In genomic region chrX:142829866-142830470, GRCm38 (mm10) we compare ENCODE assay signal across 29 mouse cellular contexts.
DNase-seq lines count a peak whose midpoint lies in the region; ATAC-seq and TF ChIP-seq lines count a peak whose summit lies in the region.
"Had no signal": no experiment of that assay in that cellular context is flagged by ENCODE, and none has a peak within 500 bp of the region (broad histone marks: within the 10 kb centered on the region; RNA-seq: fewer than 3 reads in every experiment).

No protein-coding gene starts in this region.

- H3K4me2 ChIP-seq in heart, embryonic 16.5 days (ENCODE audit: low read depth, low read length), result no peak overlapping the region
- no peak overlapping the region for H3K4me2 ChIP-seq in heart, embryonic 11.5 days
- no peak overlapping the region for H3K4me2 ChIP-seq in forebrain, embryonic 12.5 days
- no peak overlapping the region for H3K4me2 ChIP-seq in lung, postnatal 0 days (replicated peaks; ENCODE audit: low read depth, low read length)
- H3K4me2 ChIP-seq: embryonic facial prominence, embryonic 12.5 days; hindbrain, embryonic 15.5 days; limb, embryonic 12.5 days; liver, embryonic 15.5 days; lung, embryonic 15.5 days; stomach, embryonic 15.5 days had no signal

- DNase-seq in testis, postnatal 10 days (ENCODE audit: low spot score), result no peak
- no peak for DNase-seq in lung, postnatal 0 days (ENCODE audit: low spot score)
- DNase-seq: cerebellum, adult 8-10 months; cerebellum, postnatal 36 days; gastrocnemius, adult 2 months; gastrocnemius, postnatal 36 days; kidney, adult 11 months; kidney, postnatal 14 days; layer of hippocampus, adult 9-11 months; lung, postnatal 36 days; midbrain, embryonic 14.5 days; thymus, postnatal 4 days had no signal

- TF ChIP-seq CTCF in testis, adult 2 months (IDR thresholded peaks at IDR 0.05; ENCODE audit: control insufficient read depth, insufficient read depth, insufficient replicate concordance, low read depth, low read length), result no peak
- TF ChIP-seq CTCF in lung, postnatal 0 days (IDR thresholded peaks at IDR 0.05), result no peak

- no peak for ATAC-seq in heart, embryonic 16.5 days (replicated peaks; ENCODE audit: extremely low read depth, insufficient read depth, low FRiP score)
- ATAC-seq in heart, embryonic 11.5 days (replicated peaks; ENCODE audit: insufficient number of reproducible peaks, low FRiP score, low TSS enrichment), result no peak
- ATAC-seq in megakaryocyte progenitor cell, adult 5-6 weeks (replicated peaks; ENCODE audit: poor library complexity), result peak; percentile 38
- ATAC-seq in forebrain, embryonic 12.5 days (ENCODE audit: low FRiP score), result no peak
- no peak for ATAC-seq in lung, postnatal 0 days
- ATAC-seq: forebrain, embryonic 16.5 days; inflammation-experienced regulatory T-cells, adult 6 months; Patski had no signal

- no peak for TF ChIP-seq POLR2A in testis, adult 2 months (IDR thresholded peaks at IDR 0.05; ENCODE audit: control insufficient read depth, low read depth, low read length)

- no peak for TF ChIP-seq EP300 in lung, postnatal 0 days (IDR thresholded peaks at IDR 0.05)

- H3K27me3 ChIP-seq in heart, embryonic 16.5 days (ENCODE audit: control insufficient read depth, insufficient read depth, low read length), result no peaks in the 10 kb centered on the region
- no peaks in the 10 kb centered on the region; the same call in 1 of the 2 replicates for H3K27me3 ChIP-seq in heart, embryonic 11.5 days (ENCODE audit: control insufficient read depth, insufficient read depth, low read length)
- no peaks in the 10 kb centered on the region for H3K27me3 ChIP-seq in testis, adult 2 months (ENCODE audit: control insufficient read depth, insufficient read depth, low read length)
- H3K27me3 ChIP-seq in forebrain, embryonic 12.5 days, result peaks cover 6% of the 10 kb centered on the region; the same call in 1 of the 2 replicates
- no peaks in the 10 kb centered on the region for H3K27me3 ChIP-seq in lung, postnatal 0 days (replicated peaks; ENCODE audit: insufficient read depth, low read length)
- H3K27me3 ChIP-seq: CH12.LX; embryonic facial prominence, embryonic 12.5 days; hindbrain, embryonic 15.5 days; liver, embryonic 15.5 days; lung, embryonic 15.5 days; stomach, embryonic 15.5 days had no signal

- no peak overlapping the region for H3K4me3 ChIP-seq in heart, embryonic 16.5 days (ENCODE audit: low read length)
- H3K4me3 ChIP-seq in heart, embryonic 11.5 days (ENCODE audit: low read depth, low read length), result no peak overlapping the region
- no peak overlapping the region for H3K4me3 ChIP-seq in testis, adult 2 months (ENCODE audit: control insufficient read depth, low read depth, low read length)
- H3K4me3 ChIP-seq in forebrain, embryonic 12.5 days (replicated peaks), result no peak overlapping the region
- H3K4me3 ChIP-seq in lung, postnatal 0 days (ENCODE audit: low read depth, low read length), result no peak overlapping the region
- H3K4me3 ChIP-seq: embryonic facial prominence, embryonic 12.5 days; gastrocnemius, adult 2 months; hindbrain, embryonic 10.5 days; hindbrain, embryonic 15.5 days; limb, embryonic 12.5 days; liver, embryonic 15.5 days; lung, embryonic 15.5 days; megakaryocyte, embryonic 14.5 days; stomach, embryonic 15.5 days had no signal

- H3K9me3 ChIP-seq in heart, embryonic 16.5 days (replicated peaks; ENCODE audit: control insufficient read depth, low read length), result no peaks in the 10 kb centered on the region
- H3K9me3 ChIP-seq in heart, embryonic 11.5 days (replicated peaks; ENCODE audit: control insufficient read depth, low read length), result no peaks in the 10 kb centered on the region
- no peaks in the 10 kb centered on the region for H3K9me3 ChIP-seq in forebrain, embryonic 12.5 days
- no peaks in the 10 kb centered on the region for H3K9me3 ChIP-seq in lung, postnatal 0 days (ENCODE audit: low read length)
- H3K9me3 ChIP-seq: embryonic facial prominence, embryonic 12.5 days; hindbrain, embryonic 10.5 days; hindbrain, embryonic 15.5 days; limb, embryonic 12.5 days; liver, embryonic 15.5 days; lung, embryonic 15.5 days; megakaryocyte, embryonic 14.5 days; stomach, embryonic 15.5 days had no signal

- H3K36me3 ChIP-seq in heart, embryonic 16.5 days (ENCODE audit: control insufficient read depth, insufficient read depth), result peaks cover 2% of the 10 kb centered on the region; the same call in 1 of the 2 replicates
- H3K36me3 ChIP-seq in heart, embryonic 11.5 days (ENCODE audit: control insufficient read depth, insufficient read depth, low read length), result no peaks in the 10 kb centered on the region
- no peaks in the 10 kb centered on the region for H3K36me3 ChIP-seq in testis, adult 2 months (ENCODE audit: control insufficient read depth, insufficient read depth, low read length)
- no peaks in the 10 kb centered on the region for H3K36me3 ChIP-seq in forebrain, embryonic 12.5 days (replicated peaks)
- no peaks in the 10 kb centered on the region for H3K36me3 ChIP-seq in lung, postnatal 0 days (ENCODE audit: insufficient read depth, low read length)
- H3K36me3 ChIP-seq: embryonic facial prominence, embryonic 12.5 days; hindbrain, embryonic 10.5 days; hindbrain, embryonic 15.5 days; liver, embryonic 15.5 days; lung, embryonic 15.5 days; stomach, embryonic 15.5 days had no signal

- no peak overlapping the region for H3K9ac ChIP-seq in heart, embryonic 16.5 days (ENCODE audit: low read length)
- no peak overlapping the region for H3K9ac ChIP-seq in heart, embryonic 11.5 days (ENCODE audit: low read depth, low read length)
- H3K9ac ChIP-seq in forebrain, embryonic 12.5 days, result no peak overlapping the region
- H3K9ac ChIP-seq in lung, postnatal 0 days (replicated peaks; ENCODE audit: low read depth), result no peak overlapping the region
- H3K9ac ChIP-seq: embryonic facial prominence, embryonic 12.5 days; hindbrain, embryonic 15.5 days; limb, embryonic 12.5 days; liver, embryonic 15.5 days; lung, embryonic 15.5 days; stomach, embryonic 15.5 days had no signal

- peak overlapping the region; percentile 68 for H3K27ac ChIP-seq in heart, embryonic 16.5 days (ENCODE audit: low read length)
- H3K27ac ChIP-seq in heart, embryonic 11.5 days (ENCODE audit: low read depth, low read length), result no peak overlapping the region
- H3K27ac ChIP-seq in testis, adult 2 months (ENCODE audit: control insufficient read depth, insufficient read depth, low read depth, low read length), result peak overlapping the region; percentile 78
- H3K27ac ChIP-seq in forebrain, embryonic 12.5 days, result no peak overlapping the region
- no peak overlapping the region for H3K27ac ChIP-seq in lung, postnatal 0 days (ENCODE audit: low read length)
- H3K27ac ChIP-seq: embryonic facial prominence, embryonic 12.5 days; gastrocnemius, adult 2 months; hindbrain, embryonic 10.5 days; hindbrain, embryonic 15.5 days; limb, embryonic 12.5 days; liver, embryonic 15.5 days; lung, embryonic 15.5 days; stomach, embryonic 15.5 days had no signal

- H3K4me1 ChIP-seq in heart, embryonic 16.5 days (ENCODE audit: control insufficient read depth, insufficient read depth, low read length), result peaks cover 40% of the 10 kb centered on the region
- H3K4me1 ChIP-seq in heart, embryonic 11.5 days (ENCODE audit: control insufficient read depth, insufficient read depth, low read length), result peaks cover 8% of the 10 kb centered on the region
- peaks cover 5% of the 10 kb centered on the region for H3K4me1 ChIP-seq in testis, adult 2 months (ENCODE audit: control insufficient read depth, insufficient read depth, low read length)
- H3K4me1 ChIP-seq in forebrain, embryonic 12.5 days, result no peaks in the 10 kb centered on the region
- H3K4me1 ChIP-seq in lung, postnatal 0 days (ENCODE audit: insufficient read depth, low read depth, low read length), result no peaks in the 10 kb centered on the region
- H3K4me1 ChIP-seq: embryonic facial prominence, embryonic 12.5 days; hindbrain, embryonic 15.5 days; lung, embryonic 15.5 days; stomach, embryonic 15.5 days had no signal

- 65% methylated on average over 12 of the region's 12 CpGs for WGBS in heart, embryonic 16.5 days
- WGBS in heart, embryonic 11.5 days (ENCODE audit: insufficient replicate concordance), result 72% methylated on average over 12 of the region's 12 CpGs
- WGBS in forebrain, embryonic 12.5 days, result 88% methylated on average over 12 of the region's 12 CpGs
- WGBS in lung, postnatal 0 days, result 76% methylated on average over 12 of the region's 12 CpGs

Comparison
In these comparisons a context has a peak if more than half of its experiments do, and no peak if none do; other contexts are left out.
1. H3K27ac ChIP-seq: peak in heart, embryonic 16.5 days (single experiment) and testis, adult 2 months (single experiment); none in heart, embryonic 11.5 days (single experiment), forebrain, embryonic 12.5 days (single experiment) and lung, postnatal 0 days (single experiment).